Mouse (Mus musculus) hindbrain, embryonic 16.5 days (tissue): ENCODE measurements around the gene Nr6a1. TPM values are rescaled to one million over a fixed set of nuclear protein-coding genes. Genes with fewer than 3 reads are reported as not detected.
A peak's percentile ranks its signal among the peaks of the same experiment; 100 is the strongest.

Experiments used
- ATAC-seq: fragments of 200-750 bp; cut with Nextera tagmentation; 2 replicates; pipeline ENCODE4 v1.8.0; 2017; ENCODE audit warnings: moderate TSS enrichment, moderate library complexity
- H3K27ac ChIP-seq: fragments of 300-500 bp; sonication (generic); 2 replicates; pipeline ENCODE4 v1.5.1; 2014; ENCODE audit warnings: low read depth, mild to moderate bottlenecking, control low read depth, low read length, moderate library complexity
- H3K27me3 ChIP-seq: fragments of 300-500 bp; sonication (generic); replicated peaks from 2 replicates; pipeline ENCODE4 v1.6.1; 2014; ENCODE audit warnings: low read length; ENCODE audit not compliant: control insufficient read depth, insufficient read depth
- H3K36me3 ChIP-seq: fragments of 300-500 bp; sonication (generic); 2 replicates; pipeline ENCODE4 v1.6.1; 2014; ENCODE audit warnings: mild to moderate bottlenecking, low read length, moderate library complexity, mixed read lengths; ENCODE audit not compliant: control insufficient read depth, insufficient read depth
- H3K4me1 ChIP-seq: fragments of 300-500 bp; sonication (generic); 2 replicates; pipeline ENCODE4 v1.6.1; 2014; ENCODE audit warnings: low read depth, low read length; ENCODE audit not compliant: control insufficient read depth, insufficient read depth
- H3K4me2 ChIP-seq: fragments of 300-500 bp; sonication (generic); 2 replicates; pipeline ENCODE4 v1.6.1; 2014; ENCODE audit warnings: mild to moderate bottlenecking, low read length, control low read depth, moderate library complexity
- H3K4me3 ChIP-seq: fragments of 300-500 bp; sonication (generic); 2 replicates; pipeline ENCODE4 v1.5.1; 2014; ENCODE audit warnings: mild to moderate bottlenecking, low read length, control low read depth, moderate library complexity
- H3K9ac ChIP-seq: fragments of 300-500 bp; sonication (generic); 2 replicates; pipeline ENCODE4 v1.6.1; 2014; ENCODE audit warnings: low read depth, mild to moderate bottlenecking, control low read depth, low read length, moderate library complexity
- H3K9me3 ChIP-seq: fragments of 300-500 bp; sonication (generic); 2 replicates; pipeline ENCODE4 v1.6.1; 2014; ENCODE audit warnings: mild to moderate bottlenecking, low read length, moderate library complexity; ENCODE audit not compliant: control insufficient read depth
- WGBS: fragments of 180-500 bp; shearing (Covaris S2); extraction: QIAGEN DNeasy Blood & Tissue Kit; methylation state at CpG from one replicate; pipeline ENCODE4 v1.1.7; 2014; 5-methylcytosine and 5-hydroxymethylcytosine counted together
- polyA plus RNA-seq: library from polyadenylated mRNA; unstranded; fragments of >200 nt; fragmentation: Nextera tagmentation; extraction: Ambion mirVana; gene quantifications from 2 replicates; pipeline ENCODE4 v1.2.1, GENCODE M21; 2015

Gene Nr6a1
- polyA plus RNA-seq, 1 experiment from 2014 or later: 2.4 TPM

DNA sequence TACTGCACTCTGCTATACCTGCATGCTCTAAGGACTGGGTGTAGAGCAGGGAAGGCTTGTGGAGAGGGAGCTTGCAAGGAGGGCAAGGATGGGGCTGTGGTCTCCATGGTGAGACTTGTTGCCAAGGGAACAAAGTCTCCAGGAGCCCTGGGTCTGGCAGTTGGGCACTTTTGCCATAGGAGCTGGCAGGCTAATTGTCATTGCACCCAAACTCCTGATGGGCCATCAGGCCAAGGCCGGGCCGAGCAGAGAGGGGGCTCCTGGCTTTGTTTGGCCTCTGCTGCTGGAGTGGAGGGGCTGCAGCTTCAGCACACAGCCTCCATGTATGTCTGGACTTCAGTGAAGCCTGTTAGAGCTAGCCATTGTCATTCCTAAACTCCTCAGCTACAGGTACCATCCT lies 206.8 kb downstream of the Nr6a1 start:
- Histone ChIP-seq H3K9me3 (no peaks in the 10 kb centered on the region), H3K27me3 (no peaks in the 10 kb centered on the region; the same call in 1 of the 2 replicates), H3K4me2 (no peak overlapping the region), H3K4me1 (peaks cover 3% of the 10 kb centered on the region), H3K4me3 (no peak overlapping the region), H3K36me3 (no peaks in the 10 kb centered on the region), H3K27ac (no peak overlapping the region), H3K9ac (no peak overlapping the region)
- WGBS: 24% methylated on average over 2 of the region's 2 CpGs
- peak; percentile 51; the same call in 1 of the 2 replicates for ATAC-seq

DNA sequence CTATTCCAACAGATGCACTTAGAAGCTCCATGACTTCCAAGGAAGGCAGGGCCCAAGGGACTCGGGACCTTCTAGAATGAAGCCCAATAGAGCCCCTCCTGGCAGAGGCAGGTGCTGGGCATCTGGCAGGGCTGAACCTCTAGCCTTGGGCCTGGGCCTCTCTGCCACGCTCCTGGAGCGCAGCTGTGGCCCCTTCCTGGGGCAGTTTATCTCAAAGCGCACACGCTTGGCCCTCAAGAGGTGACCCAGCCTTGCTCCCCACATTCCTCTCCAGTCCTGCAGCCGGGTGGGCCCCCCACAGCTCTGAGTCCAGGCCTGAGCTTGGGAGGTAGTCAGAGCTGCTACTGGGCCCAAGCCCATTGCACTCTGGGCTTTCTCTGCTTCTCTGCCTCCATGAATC lies 208.1 kb downstream of the Nr6a1 start:
- H3K36me3 ChIP-seq: no peaks in the 10 kb centered on the region
- no peak overlapping the region for H3K9ac ChIP-seq
- H3K27ac ChIP-seq: no peak overlapping the region
- no peaks in the 10 kb centered on the region for H3K27me3 ChIP-seq
- H3K4me2 ChIP-seq: no peak overlapping the region
- ATAC-seq: no peak
- H3K4me3 ChIP-seq: no peak overlapping the region
- H3K4me1 ChIP-seq: peaks cover 3% of the 10 kb centered on the region
- H3K9me3 ChIP-seq: no peaks in the 10 kb centered on the region
- WGBS: 74% methylated on average over 6 of the region's 6 CpGs

DNA sequence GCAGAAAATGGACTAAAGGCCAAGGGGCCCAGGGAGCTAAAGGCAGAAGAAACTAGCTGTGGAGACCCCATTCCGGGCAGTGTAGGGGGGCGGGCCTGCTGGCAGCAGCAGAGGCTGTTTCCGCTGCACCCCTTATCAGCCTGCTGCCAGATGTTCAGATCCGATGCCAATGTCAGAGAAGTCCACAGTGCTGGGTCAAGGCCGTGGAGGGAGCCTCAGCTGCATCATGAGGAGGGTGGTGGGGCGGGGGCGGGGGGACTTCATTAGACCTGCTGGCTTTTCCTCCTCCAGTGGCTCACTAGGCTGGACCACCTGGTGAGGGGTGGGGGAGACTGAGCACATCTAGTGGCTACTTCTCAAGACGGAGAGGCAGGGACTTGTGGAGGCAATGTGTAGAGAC lies 208.8 kb downstream of the Nr6a1 start:
- 70% methylated on average over 8 of the region's 8 CpGs for WGBS
- Histone ChIP-seq H3K4me3 (no peak overlapping the region), H3K9ac (no peak overlapping the region), H3K36me3 (no peaks in the 10 kb centered on the region), H3K27me3 (peaks cover 5% of the 10 kb centered on the region), H3K4me1 (peaks cover 3% of the 10 kb centered on the region), H3K9me3 (no peaks in the 10 kb centered on the region), H3K4me2 (no peak overlapping the region), H3K27ac (no peak overlapping the region)
- no peak for ATAC-seq

DNA sequence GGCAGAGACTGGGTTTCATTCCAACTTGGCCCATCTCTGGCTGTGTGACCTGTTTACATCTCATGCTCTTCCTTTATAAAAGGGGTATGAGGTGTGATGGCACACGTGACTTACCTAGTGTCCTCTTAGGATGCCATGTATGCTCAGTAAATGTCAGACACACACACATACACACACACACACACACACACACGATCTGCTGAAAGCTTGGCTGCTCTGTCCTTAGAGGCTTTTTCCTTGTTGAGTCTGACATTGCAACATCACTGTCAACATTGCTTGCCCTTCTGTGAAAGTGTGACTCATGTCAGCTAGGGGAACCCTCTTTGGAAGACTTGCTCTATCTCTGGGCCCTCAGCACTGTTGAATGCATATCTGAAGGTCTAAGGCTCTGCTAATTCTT lies 210.1 kb downstream of the Nr6a1 start:
- Histone ChIP-seq H3K36me3 (no peaks in the 10 kb centered on the region), H3K4me3 (no peak overlapping the region), H3K4me1 (peaks cover 3% of the 10 kb centered on the region), H3K4me2 (no peak overlapping the region), H3K27ac (no peak overlapping the region), H3K9ac (no peak overlapping the region), H3K9me3 (no peaks in the 10 kb centered on the region), H3K27me3 (peaks cover 17% of the 10 kb centered on the region)
- 83% methylated on average over 2 of the region's 2 CpGs for WGBS
- ATAC-seq: no peak

DNA sequence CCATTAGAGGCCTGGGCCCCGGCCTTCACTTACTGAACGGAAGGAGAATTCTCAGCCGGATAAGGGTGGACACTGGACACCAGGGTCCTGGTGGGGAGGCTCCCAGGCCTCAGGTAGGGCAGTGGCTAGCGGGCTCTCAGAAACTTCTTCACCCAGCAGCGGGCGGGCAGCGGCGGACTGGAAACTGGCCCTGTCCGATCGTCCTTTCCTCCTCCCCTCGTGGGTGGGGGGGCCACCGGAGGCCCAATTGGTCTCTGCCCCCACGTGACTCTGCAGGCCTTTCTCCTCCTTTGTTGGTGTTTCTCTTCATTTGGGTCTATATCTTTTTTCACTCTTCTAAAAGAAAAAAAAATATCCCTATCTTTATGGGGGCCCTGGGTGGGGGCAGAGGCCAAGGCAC lies 213.2 kb downstream of the Nr6a1 start, which contains the start of gene Nr5a1:
TSS of gene Nr5a1 (minus strand) at position 219 of the 400 bp plus-strand sequence.
- Histone ChIP-seq H3K9me3 (no peaks in the 10 kb centered on the region), H3K27ac (no peak within 1 kb of the TSS), H3K4me2 (no peak within 1 kb of the TSS), H3K27me3 (peaks cover 31% of the 10 kb centered on the region), H3K36me3 (no peaks in the 10 kb centered on the region), H3K4me3 (no peak within 1 kb of the TSS), H3K4me1 (peaks cover 12% of the 10 kb centered on the region), H3K9ac (no peak within 1 kb of the TSS)
- WGBS: 91% methylated on average over 13 of the region's 13 CpGs
- ATAC-seq: no peak

DNA sequence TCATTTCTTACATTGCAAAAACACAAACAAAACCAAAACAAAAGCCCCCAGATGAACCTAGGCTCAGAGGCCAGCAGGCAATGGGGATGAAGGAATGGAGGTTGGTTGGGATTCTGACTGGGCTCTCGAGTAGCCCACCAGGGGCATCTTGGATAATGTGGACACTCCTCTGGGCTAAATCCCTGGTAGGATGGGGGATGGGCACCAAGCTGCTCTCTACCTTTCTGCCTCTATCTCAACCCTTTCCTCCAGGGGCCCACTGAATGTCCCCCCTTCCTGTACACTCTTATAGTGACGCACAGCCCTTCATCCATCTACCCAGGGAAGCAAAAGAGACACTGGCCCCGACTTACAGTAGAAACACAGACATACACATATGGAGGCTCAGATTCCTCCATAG lies 213.9 kb downstream of the Nr6a1 start:
- Histone ChIP-seq H3K9ac (no peak overlapping the region), H3K9me3 (no peaks in the 10 kb centered on the region), H3K4me2 (no peak overlapping the region), H3K27ac (no peak overlapping the region), H3K27me3 (peaks cover 38% of the 10 kb centered on the region), H3K4me1 (peaks cover 12% of the 10 kb centered on the region), H3K4me3 (no peak overlapping the region), H3K36me3 (no peaks in the 10 kb centered on the region)
- 84% methylated on average over 3 of the region's 3 CpGs for WGBS
- ATAC-seq: no peak

DNA sequence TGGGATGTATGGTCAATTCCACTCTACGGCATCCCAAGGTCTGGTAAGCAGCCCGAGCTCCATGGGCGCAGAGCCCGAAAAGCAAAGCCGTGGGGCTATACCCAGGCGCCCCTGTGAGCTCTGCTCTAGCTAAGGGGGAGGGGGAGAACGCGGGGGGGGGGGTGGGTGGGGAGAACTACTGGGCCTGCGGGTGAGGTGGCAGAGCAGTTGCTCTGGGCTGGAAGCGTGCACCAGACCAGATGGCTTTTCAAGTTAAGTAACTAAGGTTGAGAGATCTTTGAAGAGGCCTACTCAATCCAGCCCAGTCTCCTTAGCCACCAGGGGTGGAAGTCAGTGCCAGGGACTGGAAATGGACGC lies 214.7 kb downstream of the Nr6a1 start:
- Histone ChIP-seq H3K36me3 (no peaks in the 10 kb centered on the region), H3K9me3 (no peaks in the 10 kb centered on the region), H3K4me3 (no peak overlapping the region), H3K27ac (no peak overlapping the region), H3K27me3 (peaks cover 47% of the 10 kb centered on the region), H3K9ac (no peak overlapping the region), H3K4me1 (peaks cover 12% of the 10 kb centered on the region), H3K4me2 (no peak overlapping the region)
- 28% methylated on average over 10 of the region's 11 CpGs for WGBS
- 0 out of 2 replicates have a peak, but pooled peaks have one; percentile 26 for ATAC-seq

DNA sequence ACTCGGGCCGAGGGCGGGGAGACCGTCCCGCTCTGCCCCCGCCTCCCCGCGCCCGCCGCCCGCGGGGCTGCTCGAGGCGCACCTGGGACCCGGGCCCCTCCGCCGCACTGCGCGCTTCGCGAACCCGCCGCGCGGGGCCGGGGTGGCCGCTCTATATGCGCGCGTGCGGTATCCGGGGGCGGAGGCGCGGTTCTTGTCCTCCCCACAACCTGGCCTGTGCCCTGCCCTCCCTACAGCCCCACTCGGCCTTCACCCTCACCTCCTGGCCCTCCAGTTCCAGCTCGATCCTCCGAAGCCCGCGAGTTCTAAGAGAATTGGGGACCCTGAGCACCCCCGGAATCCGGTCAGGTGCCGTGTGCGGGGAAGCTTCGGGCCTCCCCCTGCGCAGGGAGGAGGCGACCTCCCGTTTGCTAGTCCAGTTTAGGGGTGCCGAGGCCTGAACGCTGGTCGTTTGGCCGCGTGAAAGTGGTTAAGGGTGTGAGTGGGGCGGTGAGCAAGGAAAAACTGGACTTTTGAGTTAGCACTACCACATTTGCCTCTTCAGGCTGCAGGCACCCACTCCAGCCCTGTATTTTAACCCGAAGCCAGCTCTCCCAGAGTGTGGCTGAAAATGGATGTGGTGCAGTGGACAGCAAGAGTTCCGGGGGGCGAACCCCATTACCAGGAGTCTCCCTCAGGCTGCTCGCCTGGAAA lies 215.3 kb downstream of the Nr6a1 start:
- H3K27me3 ChIP-seq: peaks cover 52% of the 10 kb centered on the region

DNA sequence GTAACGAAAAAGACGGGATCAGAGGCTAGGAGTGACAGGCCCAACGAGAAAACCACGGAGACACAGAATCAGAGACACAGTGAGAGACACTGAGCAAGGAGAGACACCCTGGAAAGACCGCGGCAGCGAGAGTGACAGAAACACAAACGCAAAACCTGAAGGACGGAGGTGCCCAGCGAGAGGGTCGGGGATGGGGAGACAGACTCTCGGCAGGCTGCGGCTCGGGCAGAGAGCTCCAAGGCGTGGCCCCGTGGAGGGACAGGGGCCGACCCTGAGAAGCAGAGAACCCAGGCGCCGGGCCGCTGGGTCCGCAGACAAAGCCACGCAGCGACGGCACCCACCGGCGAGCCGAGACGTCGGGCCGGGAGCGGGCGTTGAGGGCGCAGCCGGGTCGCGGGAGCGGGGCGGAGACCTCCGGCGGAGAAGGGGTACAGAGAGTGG lies 216.0 kb downstream of the Nr6a1 start:
- Histone ChIP-seq H3K4me1 (peaks cover 12% of the 10 kb centered on the region), H3K4me2 (peak overlapping the region; percentile 52), H3K9me3 (no peaks in the 10 kb centered on the region), H3K4me3 (peak overlapping the region; percentile 30), H3K36me3 (no peaks in the 10 kb centered on the region), H3K27ac (no peak overlapping the region), H3K27me3 (peaks cover 59% of the 10 kb centered on the region), H3K9ac (no peak overlapping the region)
- WGBS: under 1% methylated on average over 34 of the region's 40 CpGs
- ATAC-seq: no peak

More for the DNA sequence above, 215.3 kb downstream of the Nr6a1 start:
- no peak for ATAC-seq
- peak overlapping the region; percentile 9; the same call in 1 of the 2 replicates for H3K9ac ChIP-seq
- no peaks in the 10 kb centered on the region for H3K9me3 ChIP-seq
- H3K4me3 ChIP-seq: peak overlapping the region; percentile 30
- no peak overlapping the region for H3K27ac ChIP-seq
- H3K4me1 ChIP-seq: peaks cover 12% of the 10 kb centered on the region
- WGBS: 4% methylated on average over 54 of the region's 58 CpGs
- H3K36me3 ChIP-seq: no peaks in the 10 kb centered on the region
- H3K4me2 ChIP-seq: peak overlapping the region; percentile 52
